Mouse (Mus musculus): ENCODE measurements at regions not wholly inside any gene's neighbourhood (a gene's known extent, or its start where the extent isn't known, plus 50 kb on each side); places are given as distances from the start of the nearest gene placed in this dataset.

GRCm38 (mm10) chr17:47115141-47115540 is 104.8 kb upstream of the Ubr2 start:
- H3K36me3 ChIP-seq (replicated peaks) = no peaks in the 10 kb centered on the region
- no peaks in the 10 kb centered on the region for H3K4me1 ChIP-seq
- no peak overlapping the region for H3K27ac ChIP-seq (replicated peaks)
- no peak overlapping the region for H3K4me3 ChIP-seq
- WGBS = 81% methylated on average over 5 of the region's 5 CpGs
- H3K9me3 ChIP-seq = no peaks in the 10 kb centered on the region
- H3K27me3 ChIP-seq (replicated peaks; ENCODE audit: low read depth, poor library complexity, severe bottlenecking) = no peaks in the 10 kb centered on the region
- DNase-seq (ENCODE audit: low spot score) = no peak

GRCm38 (mm10) chr17:47114736-47115135 is 104.4 kb upstream of the Ubr2 start:
- no peaks in the 10 kb centered on the region for H3K27me3 ChIP-seq (replicated peaks; ENCODE audit: low read depth, poor library complexity, severe bottlenecking)
- no peaks in the 10 kb centered on the region for H3K9me3 ChIP-seq
- no peaks in the 10 kb centered on the region for H3K36me3 ChIP-seq (replicated peaks)
- 89% methylated on average over 7 of the region's 7 CpGs for WGBS
- H3K4me1 ChIP-seq = no peaks in the 10 kb centered on the region
- H3K4me3 ChIP-seq = no peak overlapping the region
- no peak overlapping the region for H3K27ac ChIP-seq (replicated peaks)
- DNase-seq (ENCODE audit: low spot score) = no peak

GRCm38 (mm10) chr17:47112556-47113225 is 102.3 kb upstream of the Ubr2 start:
- Histone ChIP-seq H3K36me3 (replicated peaks) (no peaks in the 10 kb centered on the region), H3K27ac (replicated peaks) (no peak overlapping the region), H3K9me3 (no peaks in the 10 kb centered on the region), H3K27me3 (replicated peaks; ENCODE audit: low read depth, poor library complexity, severe bottlenecking) (no peaks in the 10 kb centered on the region), H3K4me1 (no peaks in the 10 kb centered on the region), H3K4me3 (no peak overlapping the region)
- no peak for DNase-seq (ENCODE audit: low spot score)
- WGBS = 90% methylated on average over 16 of the region's 16 CpGs

GRCm38 (mm10) chr17:47110836-47111235 is 100.5 kb upstream of the Ubr2 start:
- no peaks in the 10 kb centered on the region for H3K27me3 ChIP-seq (replicated peaks; ENCODE audit: low read depth, poor library complexity, severe bottlenecking)
- no peaks in the 10 kb centered on the region for H3K4me1 ChIP-seq
- 87% methylated on average over 4 of the region's 4 CpGs for WGBS
- H3K4me3 ChIP-seq = no peak overlapping the region
- DNase-seq (ENCODE audit: low spot score) = no peak
- no peaks in the 10 kb centered on the region for H3K9me3 ChIP-seq
- no peaks in the 10 kb centered on the region for H3K36me3 ChIP-seq (replicated peaks)
- H3K27ac ChIP-seq (replicated peaks) = no peak overlapping the region

- Histone ChIP-seq H3K4me3 (no peak overlapping the region), H3K27me3 (replicated peaks; ENCODE audit: low read depth, poor library complexity, severe bottlenecking) (no peaks in the 10 kb centered on the region), H3K4me1 (no peaks in the 10 kb centered on the region), H3K36me3 (replicated peaks) (no peaks in the 10 kb centered on the region), H3K9me3 (no peaks in the 10 kb centered on the region), H3K27ac (replicated peaks) (no peak overlapping the region)
- WGBS = 88% methylated on average over 4 of the region's 4 CpGs
- no peak for DNase-seq (ENCODE audit: low spot score)
These were observed 94.0 kb upstream of the Ubr2 start for GRCm38 (mm10) chr17:47104328-47104727.

GRCm38 (mm10) chr17:47095191-47095590 is 84.8 kb upstream of the Ubr2 start:
- WGBS = 80% methylated on average over 3 of the region's 3 CpGs

GRCm38 (mm10) chr17:47092076-47092475 is 81.7 kb upstream of the Ubr2 start:
- H3K9me3 ChIP-seq = peaks cover 16% of the 10 kb centered on the region; the same call in 1 of the 2 replicates
- H3K4me3 ChIP-seq = no peak overlapping the region
- H3K36me3 ChIP-seq (replicated peaks) = no peaks in the 10 kb centered on the region
- WGBS = 92% methylated on average over 9 of the region's 9 CpGs
- H3K4me1 ChIP-seq = no peaks in the 10 kb centered on the region
- H3K27ac ChIP-seq (replicated peaks) = no peak overlapping the region
- no peaks in the 10 kb centered on the region for H3K27me3 ChIP-seq (replicated peaks; ENCODE audit: low read depth, poor library complexity, severe bottlenecking)
- DNase-seq (ENCODE audit: low spot score) = no peak

More at GRCm38 (mm10) chr17:47095191-47095590, 84.8 kb upstream of the Ubr2 start:
- no peak for DNase-seq (ENCODE audit: low spot score)
- 0 out of 2 replicates have a peak, but pooled peaks cover 10% of the 10 kb centered on the region for H3K9me3 ChIP-seq
- H3K4me3 ChIP-seq = no peak overlapping the region
- H3K27ac ChIP-seq (replicated peaks) = no peak overlapping the region
- H3K27me3 ChIP-seq (replicated peaks; ENCODE audit: low read depth, poor library complexity, severe bottlenecking) = no peaks in the 10 kb centered on the region
- no peaks in the 10 kb centered on the region for H3K4me1 ChIP-seq
- H3K36me3 ChIP-seq (replicated peaks) = no peaks in the 10 kb centered on the region

GRCm38 (mm10) chr17:47089769-47090168 is 79.4 kb upstream of the Ubr2 start:
- WGBS = 84% methylated on average over 3 of the region's 3 CpGs
- Histone ChIP-seq H3K27me3 (replicated peaks; ENCODE audit: low read depth, poor library complexity, severe bottlenecking) (no peaks in the 10 kb centered on the region), H3K27ac (replicated peaks) (no peak overlapping the region), H3K4me3 (no peak overlapping the region), H3K36me3 (replicated peaks) (no peaks in the 10 kb centered on the region), H3K4me1 (no peaks in the 10 kb centered on the region), H3K9me3 (peaks cover 15% of the 10 kb centered on the region; the same call in 1 of the 2 replicates)
- no peak for DNase-seq (ENCODE audit: low spot score)

- H3K27ac ChIP-seq (replicated peaks) = no peak overlapping the region
- H3K4me3 ChIP-seq = no peak overlapping the region
- no peaks in the 10 kb centered on the region; the same call in 1 of the 2 replicates for H3K9me3 ChIP-seq
- H3K4me1 ChIP-seq = no peaks in the 10 kb centered on the region
- no peak for DNase-seq (ENCODE audit: low spot score)
- H3K27me3 ChIP-seq (replicated peaks; ENCODE audit: low read depth, poor library complexity, severe bottlenecking) = no peaks in the 10 kb centered on the region
- H3K36me3 ChIP-seq (replicated peaks) = no peaks in the 10 kb centered on the region
- 94% methylated on average over 2 of the region's 2 CpGs for WGBS
These were observed 58.9 kb upstream of the Ubr2 start for GRCm38 (mm10) chr17:47069206-47069605.

GRCm38 (mm10) chr17:47065307-47065901 is 55.0 kb upstream of the Ubr2 start:
- Histone ChIP-seq H3K4me1 (peaks cover under 1% of the 10 kb centered on the region; the same call in 1 of the 2 replicates), H3K36me3 (replicated peaks) (no peaks in the 10 kb centered on the region), H3K9me3 (no peaks in the 10 kb centered on the region), H3K27ac (replicated peaks) (no peak overlapping the region), H3K27me3 (replicated peaks; ENCODE audit: low read depth, poor library complexity, severe bottlenecking) (no peaks in the 10 kb centered on the region), H3K4me3 (no peak overlapping the region)
- no peak for DNase-seq (ENCODE audit: low spot score)
- WGBS = 85% methylated on average over 4 of the region's 4 CpGs

- Histone ChIP-seq H3K9me3 (no peaks in the 10 kb centered on the region), H3K27ac (replicated peaks) (no peak overlapping the region), H3K27me3 (replicated peaks; ENCODE audit: low read depth, poor library complexity, severe bottlenecking) (no peaks in the 10 kb centered on the region), H3K4me1 (peaks cover 7% of the 10 kb centered on the region), H3K36me3 (replicated peaks) (no peaks in the 10 kb centered on the region), H3K4me3 (no peak overlapping the region)
- no peak for DNase-seq (ENCODE audit: low spot score)
- 78% methylated on average over 14 of the region's 14 CpGs for WGBS
These were observed 54.4 kb upstream of the Ubr2 start for GRCm38 (mm10) chr17:47064592-47065306.

- Histone ChIP-seq H3K27ac (replicated peaks) (no peak overlapping the region), H3K9me3 (no peaks in the 10 kb centered on the region), H3K36me3 (replicated peaks) (no peaks in the 10 kb centered on the region), H3K4me3 (no peak overlapping the region), H3K27me3 (replicated peaks; ENCODE audit: low read depth, poor library complexity, severe bottlenecking) (no peaks in the 10 kb centered on the region), H3K4me1 (peaks cover 13% of the 10 kb centered on the region)
- WGBS = 91% methylated on average over 4 of the region's 4 CpGs
- no peak for DNase-seq (ENCODE audit: low spot score)
These were observed 53.6 kb upstream of the Ubr2 start for GRCm38 (mm10) chr17:47064006-47064405.
